Mouse (Mus musculus) lung, postnatal 0 days (tissue): ENCODE measurements around the gene A830018L16Rik. TPM values are rescaled to one million over a fixed set of nuclear protein-coding genes. Genes with fewer than 3 reads are reported as not detected.
A peak's percentile ranks its signal among the peaks of the same experiment; 100 is the strongest.
"Not testable (repeated sequence)": the region's sequence is repeated elsewhere in the genome, so short reads cannot be mapped to it uniquely, and the experiment has no call there.

Experiments used
- ATAC-seq: fragments of 200-750 bp; cut with Nextera tagmentation; 2 replicates; pipeline ENCODE4 v1.8.0; 2017; ENCODE audit warnings: moderate library complexity
- DNase-seq: peaks from one replicate; pipeline ENCODE4 v3.0.0-alpha.2; 2016; ENCODE audit warnings: low spot score
- H3K27ac ChIP-seq: fragments of 300-500 bp; sonication (generic); 2 replicates; pipeline ENCODE4 v1.5.1; 2014; ENCODE audit warnings: antibody characterized with exemption, mild to moderate bottlenecking, low read length, mixed read lengths
- H3K27me3 ChIP-seq: fragments of 300-500 bp; sonication (generic); replicated peaks from 2 replicates; pipeline ENCODE4 v1.6.1; 2014; ENCODE audit warnings: low read length, mixed read lengths; ENCODE audit not compliant: insufficient read depth
- H3K36me3 ChIP-seq: fragments of 300-500 bp; sonication (generic); 2 replicates; pipeline ENCODE4 v1.6.1; 2014; ENCODE audit warnings: low read length, mixed read lengths; ENCODE audit not compliant: insufficient read depth
- H3K4me1 ChIP-seq: fragments of 300-500 bp; sonication (generic); 2 replicates; pipeline ENCODE4 v1.6.1; 2014; ENCODE audit warnings: antibody characterized with exemption, low read depth, low read length, mixed read lengths; ENCODE audit not compliant: insufficient read depth
- H3K4me2 ChIP-seq: fragments of 300-500 bp; sonication (generic); replicated peaks from 2 replicates; pipeline ENCODE4 v1.6.1; 2014; ENCODE audit warnings: low read depth, mild to moderate bottlenecking, low read length, moderate library complexity, mixed read lengths
- H3K4me3 ChIP-seq: fragments of 300-500 bp; sonication (generic); 2 replicates; pipeline ENCODE4 v1.5.1; 2014; ENCODE audit warnings: low read depth, low read length
- H3K9ac ChIP-seq: fragments of 300-500 bp; sonication (generic); replicated peaks from 2 replicates; pipeline ENCODE4 v1.6.1; 2014; ENCODE audit warnings: low read depth, mild to moderate bottlenecking
- H3K9me3 ChIP-seq: fragments of 300-500 bp; sonication (generic); 2 replicates; pipeline ENCODE4 v1.6.1; 2016; ENCODE audit warnings: low read length, mixed read lengths
- CTCF ChIP-seq: IDR thresholded peaks from 2 replicates; pipeline ENCODE4 v1.5.1; 2016; ENCODE audit warnings: antibody characterized with exemption, mild to moderate bottlenecking
- EP300 ChIP-seq: IDR thresholded peaks from 2 replicates; pipeline ENCODE4 v1.6.1; 2016; ENCODE audit warnings: antibody characterized with exemption, mild to moderate bottlenecking, control low read depth
- WGBS: fragments of 180-500 bp; shearing (Covaris S2); extraction: QIAGEN DNeasy Blood & Tissue Kit; methylation state at CpG from one replicate; pipeline ENCODE4 v1.1.7; 2014; 5-methylcytosine and 5-hydroxymethylcytosine counted together
- polyA plus RNA-seq: library from polyadenylated mRNA; unstranded; fragments of >200 nt; fragmentation: Nextera tagmentation; extraction: Ambion mirVana; gene quantifications from 2 replicates; pipeline ENCODE4 v1.2.1, GENCODE M21; 2015

Gene A830018L16Rik
- polyA plus RNA-seq, 1 experiment from 2014 or later, result 0.88 TPM

DNA sequence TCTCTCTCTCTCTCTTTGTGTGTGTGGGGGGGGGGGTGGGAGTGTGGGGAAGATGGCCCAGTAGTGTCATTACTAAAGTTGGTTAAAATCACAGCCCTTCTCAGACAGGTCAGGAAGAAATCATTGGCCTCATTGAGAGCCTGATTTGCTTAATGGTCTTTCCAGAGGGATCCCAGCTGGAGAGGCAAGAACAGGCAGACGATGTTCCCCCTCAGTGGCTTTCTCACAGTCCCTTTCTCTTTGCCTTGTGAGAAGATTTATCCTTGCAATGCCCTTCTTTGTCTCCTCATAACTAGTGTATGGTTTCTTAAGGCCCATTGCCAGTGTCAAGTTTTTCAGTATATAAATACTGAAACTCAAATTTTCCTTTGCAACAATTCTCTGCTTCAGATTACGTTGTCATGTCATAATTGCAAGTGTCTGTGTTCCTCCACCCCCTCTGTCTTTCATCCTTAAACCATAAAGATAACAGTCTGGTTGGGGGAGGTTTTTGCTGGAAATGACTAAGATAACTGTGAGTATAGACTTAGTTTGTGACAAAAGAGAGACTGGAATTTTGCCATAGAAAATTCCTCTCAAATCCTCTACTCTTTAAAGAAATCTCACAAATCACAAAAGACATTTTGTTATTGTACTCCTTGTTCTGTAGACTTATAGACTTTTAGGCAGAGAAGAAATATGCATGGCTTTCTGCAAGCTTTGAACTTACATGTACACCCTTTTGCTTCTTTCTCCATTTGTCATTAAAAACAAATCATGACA is 595.1 kb downstream of the A830018L16Rik start:
- 20% methylated on average over 2 of the region's 2 CpGs for WGBS
- Histone ChIP-seq H3K36me3 (no peaks in the 10 kb centered on the region), H3K4me1 (no peaks in the 10 kb centered on the region), H3K4me2 (no peak overlapping the region), H3K27ac (no peak overlapping the region), H3K9ac (no peak overlapping the region), H3K9me3 (no peaks in the 10 kb centered on the region), H3K4me3 (no peak overlapping the region), H3K27me3 (no peaks in the 10 kb centered on the region)
- DNase-seq (peak; percentile 49), ATAC-seq (0 out of 2 replicates have a peak, but pooled peaks have one; percentile 19)
- TF ChIP-seq CTCF, result no peak

- Histone ChIP-seq H3K4me1 (no peaks in the 10 kb centered on the region), H3K9me3 (no peaks in the 10 kb centered on the region), H3K4me2 (no peak overlapping the region), H3K36me3 (no peaks in the 10 kb centered on the region), H3K9ac (no peak overlapping the region), H3K27ac (no peak overlapping the region), H3K4me3 (no peak overlapping the region), H3K27me3 (no peaks in the 10 kb centered on the region)
- ATAC-seq, result no peak
- DNase-seq, result no peak
- TF ChIP-seq EP300 (no peak), CTCF (no peak)
Observed at GRCm38 (mm10) chr1:12009551-12009846, 595.6 kb downstream of the A830018L16Rik start.

GRCm38 (mm10) chr1:12010607-12011006 is 596.7 kb downstream of the A830018L16Rik start:
- no peak for TF ChIP-seq CTCF
- TF ChIP-seq EP300, result no peak

GRCm38 (mm10) chr1:12020646-12021045 is 606.7 kb downstream of the A830018L16Rik start:
- not testable (repeated sequence) for H3K27me3 ChIP-seq, H3K4me1 ChIP-seq, H3K4me2 ChIP-seq, H3K9me3 ChIP-seq, H3K4me3 ChIP-seq, H3K27ac ChIP-seq, H3K36me3 ChIP-seq, H3K9ac ChIP-seq, DNase-seq, ATAC-seq
- 87% methylated on average over 5 of the region's 5 CpGs for WGBS

More at GRCm38 (mm10) chr1:12010607-12011006, 596.7 kb downstream of the A830018L16Rik start:
- Histone ChIP-seq H3K9ac (no peak overlapping the region), H3K4me1 (no peaks in the 10 kb centered on the region), H3K4me3 (no peak overlapping the region), H3K4me2 (no peak overlapping the region), H3K27ac (no peak overlapping the region), H3K9me3 (no peaks in the 10 kb centered on the region), H3K36me3 (no peaks in the 10 kb centered on the region), H3K27me3 (no peaks in the 10 kb centered on the region)
- DNase-seq (no peak), ATAC-seq (no peak)
- 71% methylated on average over 1 of the region's 1 CpGs for WGBS
